Mouse (Mus musculus) lung, postnatal 0 days (tissue): ENCODE data around the gene Olfr705.

Experiments
- CTCF ChIP-seq: IDR thresholded peaks from 2 replicates; pipeline ENCODE4 v1.5.1; 2016; ENCODE audit warnings: antibody characterized with exemption, mild to moderate bottlenecking
- EP300 ChIP-seq: IDR thresholded peaks from 2 replicates; pipeline ENCODE4 v1.6.1; 2016; ENCODE audit warnings: antibody characterized with exemption, mild to moderate bottlenecking, control low read depth

DNA sequence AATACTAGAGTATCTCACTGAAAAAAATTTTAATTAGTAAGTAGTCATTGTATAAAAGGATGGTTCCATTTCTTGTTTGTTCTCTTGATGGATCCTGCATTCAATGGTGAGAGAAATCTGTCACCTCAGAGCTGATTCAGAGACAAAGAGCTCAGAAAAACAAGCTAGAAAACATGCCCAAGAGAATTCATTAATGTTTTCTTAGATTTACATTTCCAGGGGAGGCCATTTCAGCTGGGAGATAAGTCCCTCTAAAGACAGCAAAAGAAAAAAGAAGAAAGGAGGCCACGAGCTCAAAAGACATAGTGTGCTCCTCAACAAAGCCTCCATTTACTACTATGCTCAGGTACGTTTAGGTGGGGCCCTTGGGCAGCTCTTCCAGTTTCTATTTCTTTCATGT lies 33.6 kb downstream of the Olfr705 start, which contains the start of gene Olfr703:
- TF ChIP-seq CTCF, result no peak
- no peak for TF ChIP-seq EP300
